Mouse (Mus musculus): Measurements from ENCODE around the gene Plcl1. TPM values are rescaled to one million over a fixed set of nuclear protein-coding genes. Genes with fewer than 3 reads are reported as not detected.
A peak's percentile ranks its signal among the peaks of the same experiment; 100 is the strongest.

Plcl1 gene
- polyA plus RNA-seq, 1 experiment from 2014 or later: 4.8 TPM

GRCm38 (mm10) chr1:55700016-55700415 is 294.3 kb downstream of the Plcl1 start:
- Histone ChIP-seq H3K9ac (no peak overlapping the region), H3K27ac (no peak overlapping the region), H3K4me2 (no peak overlapping the region), H3K9me3 (no peaks in the 10 kb centered on the region), H3K4me3 (no peak overlapping the region), H3K27me3 (replicated peaks) (no peaks in the 10 kb centered on the region), H3K36me3 (replicated peaks) (no peaks in the 10 kb centered on the region), H3K4me1 (peaks cover 17% of the 10 kb centered on the region)
- 89% methylated on average over 1 of the region's 1 CpGs for WGBS
- no peak for ATAC-seq (replicated peaks)

DNA sequence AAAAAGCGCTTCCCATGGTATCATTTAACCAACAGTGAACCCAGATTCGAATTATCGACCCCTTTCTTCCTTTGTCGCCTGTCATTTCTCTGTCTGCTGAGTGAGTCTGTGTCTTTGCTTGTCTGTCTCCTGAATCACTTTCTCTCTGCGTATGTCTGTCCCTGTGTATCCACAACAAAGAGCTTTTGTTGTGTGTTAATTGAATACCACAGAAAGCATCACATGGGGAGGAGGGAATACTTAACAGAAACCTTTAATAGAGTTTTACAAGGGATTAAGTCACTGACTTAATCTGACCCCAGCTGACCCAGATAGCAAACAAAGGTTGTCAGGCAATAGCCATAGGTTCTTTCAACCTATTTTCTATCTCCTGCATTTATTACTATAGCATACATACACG is 295.0 kb downstream of the Plcl1 start:
- Histone ChIP-seq H3K4me2 (no peak overlapping the region), H3K27me3 (replicated peaks) (no peaks in the 10 kb centered on the region), H3K36me3 (replicated peaks) (no peaks in the 10 kb centered on the region), H3K4me3 (no peak overlapping the region), H3K27ac (no peak overlapping the region), H3K4me1 (peaks cover 23% of the 10 kb centered on the region), H3K9me3 (no peaks in the 10 kb centered on the region), H3K9ac (no peak overlapping the region)
- 18% methylated on average over 6 of the region's 6 CpGs for WGBS
- no peak for ATAC-seq (replicated peaks)

GRCm38 (mm10) chr1:55701601-55702000 is 295.9 kb downstream of the Plcl1 start:
- Histone ChIP-seq H3K4me1 (peaks cover 23% of the 10 kb centered on the region), H3K9ac (no peak overlapping the region), H3K36me3 (replicated peaks) (no peaks in the 10 kb centered on the region), H3K27ac (no peak overlapping the region), H3K4me2 (no peak overlapping the region), H3K4me3 (no peak overlapping the region), H3K9me3 (no peaks in the 10 kb centered on the region), H3K27me3 (replicated peaks) (no peaks in the 10 kb centered on the region)
- peak; percentile 22; the same call in 1 of the 2 replicates for ATAC-seq (replicated peaks)
- WGBS: 53% methylated on average over 6 of the region's 6 CpGs

DNA sequence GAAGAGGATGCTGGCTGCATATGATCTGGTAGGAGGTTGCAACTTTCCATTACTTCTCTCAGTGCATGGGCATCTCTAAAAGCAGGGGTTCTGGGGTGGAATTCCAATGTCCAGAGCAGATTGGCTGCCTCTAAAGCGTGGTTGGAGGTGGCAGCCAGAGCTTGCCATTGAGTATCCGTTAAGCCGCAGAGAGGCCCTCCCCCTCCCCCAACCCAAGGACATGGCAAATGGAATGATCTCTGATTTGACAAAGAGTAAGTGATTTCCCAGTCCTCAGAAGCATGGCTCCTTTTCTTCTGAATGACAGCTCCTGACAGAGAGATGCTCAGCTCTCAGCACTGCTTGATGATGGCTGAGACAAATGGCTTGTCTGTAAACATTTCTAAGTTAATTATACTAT is 296.4 kb downstream of the Plcl1 start:
- no peak for ATAC-seq (replicated peaks)
- 15% methylated on average over 3 of the region's 3 CpGs for WGBS

GRCm38 (mm10) chr1:55704707-55705106 is 299.0 kb downstream of the Plcl1 start:
- Histone ChIP-seq H3K9ac (no peak overlapping the region), H3K36me3 (replicated peaks) (no peaks in the 10 kb centered on the region), H3K27me3 (replicated peaks) (no peaks in the 10 kb centered on the region), H3K4me2 (no peak overlapping the region), H3K9me3 (no peaks in the 10 kb centered on the region), H3K4me1 (peaks cover 23% of the 10 kb centered on the region), H3K27ac (peak overlapping the region; percentile 45), H3K4me3 (no peak overlapping the region)
- peak; percentile 74 for ATAC-seq (replicated peaks)
- WGBS: 11% methylated on average over 2 of the region's 2 CpGs

More for the DNA sequence above, 296.4 kb downstream of the Plcl1 start:
- Histone ChIP-seq H3K4me1 (peaks cover 23% of the 10 kb centered on the region), H3K4me2 (no peak overlapping the region), H3K9ac (no peak overlapping the region), H3K27ac (no peak overlapping the region), H3K9me3 (no peaks in the 10 kb centered on the region), H3K4me3 (no peak overlapping the region), H3K27me3 (replicated peaks) (no peaks in the 10 kb centered on the region), H3K36me3 (replicated peaks) (no peaks in the 10 kb centered on the region)

GRCm38 (mm10) chr1:55705173-55705572 is 299.5 kb downstream of the Plcl1 start:
- H3K9me3 ChIP-seq: no peaks in the 10 kb centered on the region
- ATAC-seq (replicated peaks): peak; percentile 69; the same call in 1 of the 2 replicates
- no peak overlapping the region for H3K9ac ChIP-seq
- no peaks in the 10 kb centered on the region for H3K36me3 ChIP-seq (replicated peaks)
- H3K27me3 ChIP-seq (replicated peaks): no peaks in the 10 kb centered on the region
- H3K4me1 ChIP-seq: peaks cover 23% of the 10 kb centered on the region
- H3K4me2 ChIP-seq: no peak overlapping the region
- 27% methylated on average over 6 of the region's 6 CpGs for WGBS
- no peak overlapping the region for H3K4me3 ChIP-seq
- peak overlapping the region; percentile 45 for H3K27ac ChIP-seq

GRCm38 (mm10) chr1:55705756-55706155 is 300.0 kb downstream of the Plcl1 start:
- no peak overlapping the region for H3K9ac ChIP-seq
- 48% methylated on average over 3 of the region's 3 CpGs for WGBS
- peaks cover 21% of the 10 kb centered on the region for H3K4me1 ChIP-seq
- H3K36me3 ChIP-seq (replicated peaks): no peaks in the 10 kb centered on the region
- H3K4me3 ChIP-seq: no peak overlapping the region
- H3K27ac ChIP-seq: no peak overlapping the region
- no peaks in the 10 kb centered on the region for H3K9me3 ChIP-seq
- ATAC-seq (replicated peaks): no peak
- no peaks in the 10 kb centered on the region for H3K27me3 ChIP-seq (replicated peaks)
- no peak overlapping the region for H3K4me2 ChIP-seq

GRCm38 (mm10) chr1:55706933-55707332 is 301.2 kb downstream of the Plcl1 start:
- Histone ChIP-seq H3K4me1 (peaks cover 13% of the 10 kb centered on the region), H3K9me3 (no peaks in the 10 kb centered on the region), H3K9ac (no peak overlapping the region), H3K36me3 (replicated peaks) (no peaks in the 10 kb centered on the region), H3K4me3 (no peak overlapping the region), H3K27me3 (replicated peaks) (no peaks in the 10 kb centered on the region), H3K27ac (no peak overlapping the region), H3K4me2 (no peak overlapping the region)
- no peak for ATAC-seq (replicated peaks)
- WGBS: 47% methylated on average over 1 of the region's 1 CpGs

GRCm38 (mm10) chr1:55717283-55717803 is 311.6 kb downstream of the Plcl1 start:
- Histone ChIP-seq H3K4me2 (no peak overlapping the region), H3K4me3 (no peak overlapping the region), H3K36me3 (replicated peaks) (no peaks in the 10 kb centered on the region), H3K27me3 (replicated peaks) (no peaks in the 10 kb centered on the region), H3K27ac (no peak overlapping the region), H3K9ac (no peak overlapping the region), H3K9me3 (no peaks in the 10 kb centered on the region), H3K4me1 (no peaks in the 10 kb centered on the region)
- no peak for ATAC-seq (replicated peaks)
- WGBS: 78% methylated on average over 4 of the region's 4 CpGs

- H3K27me3 ChIP-seq (replicated peaks): no peaks in the 10 kb centered on the region
- no peak overlapping the region for H3K27ac ChIP-seq
- 59% methylated on average over 3 of the region's 3 CpGs for WGBS
- no peak overlapping the region for H3K4me3 ChIP-seq
- ATAC-seq (replicated peaks): no peak
- no peaks in the 10 kb centered on the region for H3K36me3 ChIP-seq (replicated peaks)
- H3K4me2 ChIP-seq: no peak overlapping the region
- H3K9ac ChIP-seq: no peak overlapping the region
- no peaks in the 10 kb centered on the region for H3K9me3 ChIP-seq
- H3K4me1 ChIP-seq: no peaks in the 10 kb centered on the region
Measured at GRCm38 (mm10) chr1:55725428-55725827, 319.7 kb downstream of the Plcl1 start.

DNA sequence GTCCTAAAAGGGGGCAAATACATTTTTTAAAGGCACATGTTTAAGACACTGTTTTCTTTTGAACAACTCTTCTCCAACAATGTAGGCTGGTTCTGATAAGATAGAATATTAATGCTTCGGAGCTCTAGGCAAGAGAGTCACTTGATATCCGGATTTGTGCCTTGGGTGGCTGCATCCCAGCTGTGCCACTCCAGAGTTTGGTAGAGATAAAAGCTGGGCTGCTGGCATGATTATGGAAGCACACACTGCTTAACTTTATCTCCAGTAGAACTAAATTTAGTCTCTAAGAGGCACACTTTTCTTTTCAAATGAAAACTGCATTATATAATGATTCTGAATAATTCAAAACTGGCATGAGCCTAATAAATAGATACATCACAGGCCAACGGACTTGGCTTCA is 323.6 kb downstream of the Plcl1 start:
- 81% methylated on average over 3 of the region's 3 CpGs for WGBS
- no peak for ATAC-seq (replicated peaks)
- H3K36me3 ChIP-seq (replicated peaks): no peaks in the 10 kb centered on the region
- H3K4me3 ChIP-seq: no peak overlapping the region
- H3K27me3 ChIP-seq (replicated peaks): no peaks in the 10 kb centered on the region
- no peaks in the 10 kb centered on the region for H3K4me1 ChIP-seq
- no peaks in the 10 kb centered on the region for H3K9me3 ChIP-seq
- H3K4me2 ChIP-seq: no peak overlapping the region
- H3K27ac ChIP-seq: no peak overlapping the region
- no peak overlapping the region for H3K9ac ChIP-seq

DNA sequence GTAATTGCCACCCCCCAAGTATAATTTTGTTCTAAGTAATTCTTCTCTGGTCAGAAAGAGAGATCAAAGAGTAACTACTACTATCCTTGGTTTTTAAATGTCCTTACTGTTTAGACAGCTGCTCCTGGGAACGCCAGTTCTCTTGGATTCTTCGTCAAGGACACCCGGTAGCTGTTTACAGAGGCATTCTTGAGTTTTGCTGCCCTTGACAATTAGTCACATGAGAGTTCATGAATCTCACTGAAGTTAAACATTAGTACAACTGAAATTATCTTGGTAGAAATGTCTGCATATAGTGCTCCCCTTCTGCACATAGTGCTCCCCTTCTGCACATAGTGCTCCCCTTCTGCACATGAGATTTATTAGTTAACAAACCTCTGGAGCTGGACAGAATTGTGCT is 327.2 kb downstream of the Plcl1 start:
- H3K9me3 ChIP-seq: no peaks in the 10 kb centered on the region
- no peaks in the 10 kb centered on the region for H3K36me3 ChIP-seq (replicated peaks)
- no peaks in the 10 kb centered on the region for H3K27me3 ChIP-seq (replicated peaks)
- no peak overlapping the region for H3K9ac ChIP-seq
- ATAC-seq (replicated peaks): no peak
- no peak overlapping the region for H3K27ac ChIP-seq
- no peaks in the 10 kb centered on the region for H3K4me1 ChIP-seq
- H3K4me3 ChIP-seq: no peak overlapping the region
- 84% methylated on average over 3 of the region's 3 CpGs for WGBS
- no peak overlapping the region for H3K4me2 ChIP-seq

DNA sequence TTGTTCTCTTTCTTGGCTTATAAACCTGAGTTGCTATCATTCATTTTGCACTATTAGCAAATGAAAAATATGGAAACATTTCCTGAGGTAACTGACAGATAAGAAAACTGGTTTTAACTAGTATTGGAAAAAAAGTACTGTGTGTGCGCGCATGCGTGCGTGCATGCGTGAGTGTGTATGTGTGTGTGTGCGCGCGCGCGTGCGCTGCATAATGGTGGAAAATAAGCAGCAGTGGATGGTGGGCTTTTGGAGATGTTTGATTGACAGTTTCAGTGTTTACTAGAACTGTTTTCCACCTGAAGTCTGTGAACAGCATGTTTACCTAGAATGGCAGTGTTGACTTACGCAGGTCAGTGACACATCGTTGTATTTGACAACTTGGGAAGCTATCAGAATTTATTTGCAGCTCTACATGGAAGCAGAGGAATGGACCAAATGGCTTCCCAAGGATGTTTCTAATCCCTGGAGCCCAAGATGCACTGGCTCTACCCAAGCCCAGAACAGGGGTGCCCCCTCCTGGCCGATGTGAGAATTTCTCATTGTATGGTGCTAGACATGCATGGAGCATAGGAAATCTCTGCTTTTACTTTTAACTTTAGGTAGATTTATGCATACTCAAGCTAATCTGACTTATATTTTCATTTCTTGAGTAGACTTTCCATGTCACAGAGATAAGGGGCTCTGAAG is 330.5 kb downstream of the Plcl1 start:
- no peaks in the 10 kb centered on the region for H3K4me1 ChIP-seq
- no peak overlapping the region for H3K27ac ChIP-seq
- no peak overlapping the region for H3K4me2 ChIP-seq
- no peak overlapping the region for H3K9ac ChIP-seq
- WGBS: 87% methylated on average over 14 of the region's 14 CpGs
- H3K4me3 ChIP-seq: no peak overlapping the region
- no peaks in the 10 kb centered on the region for H3K36me3 ChIP-seq (replicated peaks)
- H3K27me3 ChIP-seq (replicated peaks): no peaks in the 10 kb centered on the region
- ATAC-seq (replicated peaks): peak; percentile 83
- no peaks in the 10 kb centered on the region for H3K9me3 ChIP-seq

Data from midbrain, embryonic 15.5 days (tissue).